In the genomic region with DNA sequence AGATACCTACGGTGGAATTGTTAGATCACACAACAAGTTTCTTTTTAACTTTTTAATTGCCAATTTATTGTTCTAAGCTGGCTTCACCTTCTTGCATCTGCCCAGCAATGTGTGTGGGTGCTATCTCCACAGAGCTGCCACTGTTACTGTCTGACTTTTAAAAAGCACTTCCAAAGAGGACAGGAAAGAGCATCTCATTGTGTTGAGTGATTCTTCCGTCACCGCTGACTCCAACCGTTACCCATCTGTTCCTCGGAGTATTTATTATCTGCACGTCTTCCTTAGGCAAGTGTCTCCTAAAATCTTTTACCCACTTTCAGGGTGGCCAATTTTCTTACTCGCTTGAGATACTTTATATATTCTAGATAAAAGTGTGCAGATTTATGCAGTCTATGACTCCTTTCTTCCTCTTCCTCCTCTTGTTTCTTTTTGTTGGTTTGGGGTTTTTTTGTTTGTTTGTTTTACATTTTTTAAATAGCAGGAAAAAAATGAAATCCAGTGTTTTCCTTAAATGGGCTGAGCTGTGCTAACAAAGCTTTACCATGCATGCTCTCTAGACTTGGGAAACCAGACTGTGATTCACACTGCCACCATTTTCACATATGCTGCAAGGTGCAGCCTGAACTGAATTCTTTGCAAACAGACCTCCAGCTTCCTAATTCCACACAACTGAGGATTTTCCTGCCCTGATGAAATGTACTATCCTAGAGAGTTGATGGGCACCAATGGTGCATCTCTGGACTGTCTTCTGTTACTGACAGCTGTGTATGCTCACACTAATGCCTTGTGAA, we compare ENCODE assay signal across 25 mouse cellular contexts. TPM values are rescaled to one million over a fixed set of nuclear protein-coding genes. Genes with fewer than 3 reads are reported as not detected.
DNase-seq lines count a peak whose midpoint lies in the region; ATAC-seq and TF ChIP-seq lines count a peak whose summit lies in the region.
"Had no signal": no experiment of that assay in that cellular context is flagged by ENCODE, and none has a peak within 500 bp of the region (broad histone marks: within the 10 kb centered on the region; RNA-seq: fewer than 3 reads in every experiment).

No protein-coding gene starts in this region.

- no peak for ATAC-seq in heart, postnatal 0 days (ENCODE audit: insufficient read depth, low read depth)
- ATAC-seq in stomach, embryonic 16.5 days (ENCODE audit: insufficient read depth, low FRiP score) = no peak
- no peak for ATAC-seq in stomach, postnatal 0 days (ENCODE audit: low FRiP score, low TSS enrichment)
- no peak for ATAC-seq in embryonic facial prominence, embryonic 13.5 days (ENCODE audit: insufficient number of reproducible peaks, insufficient read depth, low FRiP score, low TSS enrichment, low read depth)
- ATAC-seq: forebrain, embryonic 15.5 days; hindbrain, embryonic 16.5 days; inflammation-experienced regulatory T-cells, adult 6 months; intestine, postnatal 0 days had no signal

- WGBS in heart, postnatal 0 days = 61% methylated on average over 7 of the region's 7 CpGs
- WGBS in stomach, embryonic 16.5 days = 86% methylated on average over 7 of the region's 7 CpGs
- 82% methylated on average over 7 of the region's 7 CpGs for WGBS in stomach, postnatal 0 days
- WGBS in embryonic facial prominence, embryonic 13.5 days = 85% methylated on average over 7 of the region's 7 CpGs

- H3K4me1 ChIP-seq in heart, postnatal 0 days (ENCODE audit: control insufficient read depth, insufficient read depth) = no peaks in the 10 kb centered on the region; the same call in 1 of the 2 replicates
- H3K4me1 ChIP-seq in stomach, embryonic 16.5 days (ENCODE audit: control insufficient read depth, insufficient read depth, low read length) = no peaks in the 10 kb centered on the region
- H3K4me1 ChIP-seq in stomach, postnatal 0 days (replicated peaks; ENCODE audit: control insufficient read depth, insufficient read depth) = no peaks in the 10 kb centered on the region
- H3K4me1 ChIP-seq in embryonic facial prominence, embryonic 13.5 days = peaks cover 3% of the 10 kb centered on the region; the same call in 1 of the 2 replicates
- H3K4me1 ChIP-seq: embryonic facial prominence, embryonic 15.5 days; forebrain, embryonic 15.5 days had no signal

- H3K4me2 ChIP-seq in heart, postnatal 0 days (ENCODE audit: low read depth, low read length) = no peak overlapping the region
- H3K4me2 ChIP-seq in stomach, embryonic 16.5 days (ENCODE audit: low read depth, low read length) = no peak overlapping the region
- no peak overlapping the region for H3K4me2 ChIP-seq in stomach, postnatal 0 days (replicated peaks; ENCODE audit: low read depth)
- no peak overlapping the region for H3K4me2 ChIP-seq in embryonic facial prominence, embryonic 13.5 days
- H3K4me2 ChIP-seq: embryonic facial prominence, embryonic 15.5 days; forebrain, embryonic 15.5 days; heart, embryonic 13.5 days; hindbrain, embryonic 12.5 days had no signal

- no peaks in the 10 kb centered on the region for H3K9me3 ChIP-seq in heart, postnatal 0 days (replicated peaks; ENCODE audit: control insufficient read depth, low read length)
- H3K9me3 ChIP-seq in stomach, embryonic 16.5 days (replicated peaks; ENCODE audit: control insufficient read depth, low read length) = no peaks in the 10 kb centered on the region
- no peaks in the 10 kb centered on the region for H3K9me3 ChIP-seq in stomach, postnatal 0 days (ENCODE audit: control insufficient read depth, low read length)
- no peaks in the 10 kb centered on the region for H3K9me3 ChIP-seq in embryonic facial prominence, embryonic 13.5 days
- H3K9me3 ChIP-seq: embryonic facial prominence, embryonic 15.5 days; forebrain, embryonic 10.5 days; forebrain, embryonic 15.5 days; heart, embryonic 13.5 days; hindbrain, embryonic 12.5 days had no signal

- peaks cover 15% of the 10 kb centered on the region for H3K36me3 ChIP-seq in heart, postnatal 0 days (replicated peaks; ENCODE audit: control insufficient read depth, insufficient read depth, low read length)
- no peaks in the 10 kb centered on the region for H3K36me3 ChIP-seq in stomach, embryonic 16.5 days (ENCODE audit: control insufficient read depth, insufficient read depth, low read length)
- no peaks in the 10 kb centered on the region; the same call in 1 of the 2 replicates for H3K36me3 ChIP-seq in stomach, postnatal 0 days (ENCODE audit: control insufficient read depth, insufficient read depth, low read length)
- H3K36me3 ChIP-seq in embryonic facial prominence, embryonic 13.5 days = peaks cover 9% of the 10 kb centered on the region

- no peaks in the 10 kb centered on the region for H3K27me3 ChIP-seq in heart, postnatal 0 days (ENCODE audit: control insufficient read depth, insufficient read depth, low read length)
- H3K27me3 ChIP-seq in stomach, embryonic 16.5 days (ENCODE audit: control insufficient read depth, insufficient read depth, low read length) = no peaks in the 10 kb centered on the region
- H3K27me3 ChIP-seq in stomach, postnatal 0 days (ENCODE audit: control insufficient read depth, insufficient read depth, low read length) = no peaks in the 10 kb centered on the region
- H3K27me3 ChIP-seq in embryonic facial prominence, embryonic 13.5 days = no peaks in the 10 kb centered on the region
- H3K27me3 ChIP-seq: CH12.LX; embryonic facial prominence, embryonic 15.5 days; forebrain, embryonic 15.5 days; heart, embryonic 13.5 days; hindbrain, embryonic 12.5 days had no signal

- no peak for TF ChIP-seq CTCF in gastrocnemius, adult 2 months (IDR thresholded peaks at IDR 0.05)
- TF ChIP-seq CTCF in heart, postnatal 0 days (IDR thresholded peaks at IDR 0.05; ENCODE audit: low read depth) = no peak
- no peak for TF ChIP-seq CTCF in stomach, postnatal 0 days (IDR thresholded peaks at IDR 0.05; ENCODE audit: low read depth)

- H3K4me3 ChIP-seq in gastrocnemius, adult 2 months = no peak overlapping the region
- H3K4me3 ChIP-seq in heart, postnatal 0 days (ENCODE audit: low read depth, low read length) = no peak overlapping the region
- no peak overlapping the region for H3K4me3 ChIP-seq in stomach, embryonic 16.5 days (replicated peaks; ENCODE audit: low read length)
- H3K4me3 ChIP-seq in stomach, postnatal 0 days (ENCODE audit: low read depth, low read length) = no peak overlapping the region
- no peak overlapping the region for H3K4me3 ChIP-seq in embryonic facial prominence, embryonic 13.5 days
- H3K4me3 ChIP-seq: embryonic facial prominence, embryonic 15.5 days; erythroblast, embryonic 14.5 days; forebrain, embryonic 10.5 days; forebrain, embryonic 15.5 days; heart, embryonic 13.5 days; hindbrain, embryonic 12.5 days had no signal

- intact Hi-C loops in gastrocnemius, adult 2 months (cut with DNase I) = no loop called here
- intact Hi-C loops in gastrocnemius, postnatal 36 days (cut with DNase I) = no loop called here

- DNase-seq in gastrocnemius, adult 2 months = no peak
- DNase-seq in gastrocnemius, postnatal 36 days = no peak
- DNase-seq in heart, postnatal 0 days (ENCODE audit: low spot score) = no peak
- DNase-seq in heart, adult 8-10 months (ENCODE audit: low spot score) = no peak
- DNase-seq in stomach, postnatal 0 days (ENCODE audit: low spot score) = no peak
- no peak for DNase-seq in lung, postnatal 4 days
- DNase-seq: adrenal gland, adult 8-10 months; adrenal gland, postnatal 36 days; cerebellum, adult 11-12 months; cerebellum, adult 9-11 months; cerebellum, postnatal 36 days; heart, postnatal 4 days; kidney, adult 8-10 months had no signal

- no peak overlapping the region for H3K9ac ChIP-seq in heart, postnatal 0 days (replicated peaks; ENCODE audit: low read depth, low read length)
- H3K9ac ChIP-seq in stomach, embryonic 16.5 days (ENCODE audit: low read length) = no peak overlapping the region
- H3K9ac ChIP-seq in stomach, postnatal 0 days (ENCODE audit: low read length) = no peak overlapping the region
- H3K9ac ChIP-seq in embryonic facial prominence, embryonic 13.5 days = no peak overlapping the region
- H3K9ac ChIP-seq: embryonic facial prominence, embryonic 15.5 days; forebrain, embryonic 15.5 days; heart, embryonic 13.5 days; hindbrain, embryonic 12.5 days had no signal

- no peak for TF ChIP-seq EP300 in heart, postnatal 0 days (IDR thresholded peaks at IDR 0.05; ENCODE audit: low read depth)
- no peak for TF ChIP-seq EP300 in stomach, postnatal 0 days (optimal IDR thresholded peaks at IDR 0.05)

- peak overlapping the region; percentile 65 for H3K27ac ChIP-seq in gastrocnemius, adult 2 months
- peak overlapping the region; percentile 74 for H3K27ac ChIP-seq in heart, postnatal 0 days (ENCODE audit: low read depth)
- H3K27ac ChIP-seq in stomach, embryonic 16.5 days (ENCODE audit: low read length) = peak overlapping the region; percentile 38; the same call in 1 of the 2 replicates
- no peak overlapping the region for H3K27ac ChIP-seq in stomach, postnatal 0 days (replicated peaks)
- 0 out of 2 replicates have a peak overlapping the region, but pooled peaks have one; percentile 22 for H3K27ac ChIP-seq in embryonic facial prominence, embryonic 13.5 days
- H3K27ac ChIP-seq: embryonic facial prominence, embryonic 15.5 days; forebrain, embryonic 10.5 days; forebrain, embryonic 15.5 days; heart, embryonic 13.5 days; hindbrain, embryonic 12.5 days had no signal

RNA-seq across cellular contexts. Expression of a gene that starts 50.9 kb away (rescaled TPM):
- 100 to 1,000 TPM; 147 to 160 TPM for total RNA-seq in gastrocnemius, adult 2 months (2021)
- 100 to 1,000 TPM; 138 to 139 TPM for total RNA-seq in gastrocnemius, postnatal 36 days (2021)
- total RNA-seq in heart, postnatal 0 days (2014; rRNA removed; ENCODE audit: low replicate concordance) = 29.4 and 37.8 TPM in 2 replicates
- polyA plus RNA-seq in heart, postnatal 0 days (2015; fragmentation: Nextera tagmentation; extraction: Ambion mirVana) = 5.9 and 6.7 TPM in 2 replicates
- 10 to 100 TPM; 78.8 to 94.4 (median 86.7) TPM for total RNA-seq in heart, adult 8-10 months (2022)
- 2.8 and 3.5 TPM in 2 replicates for polyA plus RNA-seq in stomach, embryonic 16.5 days (2015; fragmentation: Nextera tagmentation; extraction: Ambion mirVana)
- polyA plus RNA-seq in stomach, postnatal 0 days (2015; fragmentation: Nextera tagmentation; extraction: Ambion mirVana) = 2.4 and 3.4 TPM in 2 replicates
- 5.6 and 6.0 TPM in 2 replicates for polyA plus RNA-seq in embryonic facial prominence, embryonic 13.5 days (2015; fragmentation: Nextera tagmentation; extraction: Ambion mirVana)
